Mouse (Mus musculus): Measurements from ENCODE around the gene Dusp1. TPM values are rescaled to one million over a fixed set of nuclear protein-coding genes. Genes with fewer than 3 reads are reported as not detected.

The Dusp1 gene
- polyA plus RNA-seq, 1 experiment from 2014 or later = 18.9 TPM

GRCm38 (mm10) chr17:26596856-26597481 is 35.0 kb upstream of the Dusp1 start:
- H3K9me3 ChIP-seq (ENCODE audit: control insufficient read depth) = no peaks in the 10 kb centered on the region
- H3K4me2 ChIP-seq (replicated peaks; ENCODE audit: low read depth) = no peak overlapping the region
- no peak for ATAC-seq
- H3K27ac ChIP-seq (ENCODE audit: low read depth, low read length) = no peak overlapping the region
- H3K4me3 ChIP-seq (ENCODE audit: low read depth, low read length) = no peak overlapping the region
- H3K27me3 ChIP-seq (replicated peaks; ENCODE audit: control insufficient read depth, insufficient read depth, low read length) = no peaks in the 10 kb centered on the region
- H3K36me3 ChIP-seq (ENCODE audit: control insufficient read depth, insufficient read depth) = peaks cover 9% of the 10 kb centered on the region; the same call in 1 of the 2 replicates
- peaks cover 17% of the 10 kb centered on the region; the same call in 1 of the 2 replicates for H3K4me1 ChIP-seq (replicated peaks; ENCODE audit: control insufficient read depth, insufficient read depth, low read length)
- no peak overlapping the region for H3K9ac ChIP-seq (ENCODE audit: low read depth, low read length)
- WGBS = 59% methylated on average over 6 of the region's 6 CpGs
- TF ChIP-seq CTCF (IDR thresholded peaks at IDR 0.05; ENCODE audit: low read depth) = peak; percentile 41

- H3K27ac ChIP-seq (ENCODE audit: low read depth, low read length) = peak overlapping the region; percentile 46
- H3K36me3 ChIP-seq (ENCODE audit: control insufficient read depth, insufficient read depth) = peaks cover 9% of the 10 kb centered on the region; the same call in 1 of the 2 replicates
- H3K4me1 ChIP-seq (replicated peaks; ENCODE audit: control insufficient read depth, insufficient read depth, low read length) = peaks cover 17% of the 10 kb centered on the region; the same call in 1 of the 2 replicates
- TF ChIP-seq CTCF (IDR thresholded peaks at IDR 0.05; ENCODE audit: low read depth) = no peak
- 65% methylated on average over 7 of the region's 7 CpGs for WGBS
- H3K9ac ChIP-seq (ENCODE audit: low read depth, low read length) = no peak overlapping the region
- ATAC-seq = no peak
- no peak overlapping the region for H3K4me3 ChIP-seq (ENCODE audit: low read depth, low read length)
- H3K4me2 ChIP-seq (replicated peaks; ENCODE audit: low read depth) = no peak overlapping the region
- no peaks in the 10 kb centered on the region for H3K9me3 ChIP-seq (ENCODE audit: control insufficient read depth)
- H3K27me3 ChIP-seq (replicated peaks; ENCODE audit: control insufficient read depth, insufficient read depth, low read length) = no peaks in the 10 kb centered on the region
These were observed 34.3 kb upstream of the Dusp1 start for GRCm38 (mm10) chr17:26596168-26596658.

GRCm38 (mm10) chr17:26595448-26596167 is 33.7 kb upstream of the Dusp1 start:
- no peak overlapping the region for H3K4me3 ChIP-seq (ENCODE audit: low read depth, low read length)
- 42% methylated on average over 7 of the region's 7 CpGs for WGBS
- ATAC-seq = no peak
- H3K4me1 ChIP-seq (replicated peaks; ENCODE audit: control insufficient read depth, insufficient read depth, low read length) = peaks cover 17% of the 10 kb centered on the region; the same call in 1 of the 2 replicates
- no peak overlapping the region for H3K4me2 ChIP-seq (replicated peaks; ENCODE audit: low read depth)
- TF ChIP-seq CTCF (IDR thresholded peaks at IDR 0.05; ENCODE audit: low read depth) = no peak
- H3K9me3 ChIP-seq (ENCODE audit: control insufficient read depth) = no peaks in the 10 kb centered on the region
- H3K27me3 ChIP-seq (replicated peaks; ENCODE audit: control insufficient read depth, insufficient read depth, low read length) = no peaks in the 10 kb centered on the region
- peaks cover 9% of the 10 kb centered on the region; the same call in 1 of the 2 replicates for H3K36me3 ChIP-seq (ENCODE audit: control insufficient read depth, insufficient read depth)
- H3K27ac ChIP-seq (ENCODE audit: low read depth, low read length) = peak overlapping the region; percentile 46
- H3K9ac ChIP-seq (ENCODE audit: low read depth, low read length) = no peak overlapping the region

GRCm38 (mm10) chr17:26594958-26595357 is 33.0 kb upstream of the Dusp1 start:
- WGBS = 69% methylated on average over 7 of the region's 7 CpGs
- no peaks in the 10 kb centered on the region for H3K27me3 ChIP-seq (replicated peaks; ENCODE audit: control insufficient read depth, insufficient read depth, low read length)
- peak overlapping the region; percentile 46 for H3K27ac ChIP-seq (ENCODE audit: low read depth, low read length)
- no peak overlapping the region for H3K9ac ChIP-seq (ENCODE audit: low read depth, low read length)
- no peak for TF ChIP-seq CTCF (IDR thresholded peaks at IDR 0.05; ENCODE audit: low read depth)
- H3K4me3 ChIP-seq (ENCODE audit: low read depth, low read length) = no peak overlapping the region
- H3K9me3 ChIP-seq (ENCODE audit: control insufficient read depth) = no peaks in the 10 kb centered on the region
- H3K36me3 ChIP-seq (ENCODE audit: control insufficient read depth, insufficient read depth) = peaks cover 9% of the 10 kb centered on the region; the same call in 1 of the 2 replicates
- no peak for ATAC-seq
- no peak overlapping the region for H3K4me2 ChIP-seq (replicated peaks; ENCODE audit: low read depth)
- peaks cover 17% of the 10 kb centered on the region; the same call in 1 of the 2 replicates for H3K4me1 ChIP-seq (replicated peaks; ENCODE audit: control insufficient read depth, insufficient read depth, low read length)

- H3K36me3 ChIP-seq (ENCODE audit: control insufficient read depth, insufficient read depth) = peaks cover 9% of the 10 kb centered on the region; the same call in 1 of the 2 replicates
- no peaks in the 10 kb centered on the region for H3K27me3 ChIP-seq (replicated peaks; ENCODE audit: control insufficient read depth, insufficient read depth, low read length)
- H3K4me2 ChIP-seq (replicated peaks; ENCODE audit: low read depth) = no peak overlapping the region
- 83% methylated on average over 7 of the region's 7 CpGs for WGBS
- no peak for ATAC-seq
- no peak overlapping the region for H3K27ac ChIP-seq (ENCODE audit: low read depth, low read length)
- no peak overlapping the region for H3K4me3 ChIP-seq (ENCODE audit: low read depth, low read length)
- no peaks in the 10 kb centered on the region for H3K9me3 ChIP-seq (ENCODE audit: control insufficient read depth)
- no peak overlapping the region for H3K9ac ChIP-seq (ENCODE audit: low read depth, low read length)
- H3K4me1 ChIP-seq (replicated peaks; ENCODE audit: control insufficient read depth, insufficient read depth, low read length) = peaks cover 17% of the 10 kb centered on the region; the same call in 1 of the 2 replicates
- TF ChIP-seq CTCF (IDR thresholded peaks at IDR 0.05; ENCODE audit: low read depth) = no peak
These were observed 32.2 kb upstream of the Dusp1 start for GRCm38 (mm10) chr17:26594171-26594570.

DNA sequence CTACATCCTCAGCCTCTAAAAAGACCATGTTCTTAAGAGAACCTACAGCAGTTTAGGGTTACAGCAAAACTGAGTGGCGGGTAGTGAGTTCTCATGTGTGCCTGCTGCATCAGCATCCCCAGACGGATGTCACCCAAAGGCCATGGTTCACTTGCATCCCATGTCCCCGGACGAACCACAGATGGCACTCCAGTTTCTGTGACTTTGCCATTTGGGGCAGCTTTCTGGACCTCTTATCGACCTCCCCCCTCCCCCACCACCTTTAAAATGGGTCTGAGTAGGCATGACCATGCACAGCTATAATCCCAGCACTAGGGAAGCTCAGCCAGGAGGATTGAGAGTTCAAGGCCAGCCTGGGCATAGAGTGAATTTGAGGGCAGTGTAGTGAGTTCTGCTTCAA is 31.3 kb upstream of the Dusp1 start:
- no peak for TF ChIP-seq CTCF (IDR thresholded peaks at IDR 0.05; ENCODE audit: low read depth)
- no peaks in the 10 kb centered on the region for H3K27me3 ChIP-seq (replicated peaks; ENCODE audit: control insufficient read depth, insufficient read depth, low read length)
- no peak overlapping the region for H3K9ac ChIP-seq (ENCODE audit: low read depth, low read length)
- no peak overlapping the region for H3K27ac ChIP-seq (ENCODE audit: low read depth, low read length)
- H3K4me3 ChIP-seq (ENCODE audit: low read depth, low read length) = no peak overlapping the region
- no peak overlapping the region for H3K4me2 ChIP-seq (replicated peaks; ENCODE audit: low read depth)
- ATAC-seq = no peak
- no peaks in the 10 kb centered on the region for H3K9me3 ChIP-seq (ENCODE audit: control insufficient read depth)
- H3K4me1 ChIP-seq (replicated peaks; ENCODE audit: control insufficient read depth, insufficient read depth, low read length) = peaks cover 17% of the 10 kb centered on the region; the same call in 1 of the 2 replicates
- H3K36me3 ChIP-seq (ENCODE audit: control insufficient read depth, insufficient read depth) = peaks cover 9% of the 10 kb centered on the region; the same call in 1 of the 2 replicates
- whole genome bisulfite sequencing = 98% methylated on average over 5 of the region's 5 CpGs
